Mouse (Mus musculus) spleen, postnatal 36 days (tissue): Measurements from ENCODE around the gene Grm1.

Experiments used
- DNase-seq, 2 experiments: peaks; one replicate each; pipeline ENCODE4 v3.0.0; 2022; ENCODE audit warnings: low spot score in 2 of 2, mixed read lengths in 1 of 2

Gene Grm1

GRCm38 (mm10) chr10:10831141-10831540 is 251.0 kb downstream of the Grm1 start:
- DNase-seq = no peak

DNA sequence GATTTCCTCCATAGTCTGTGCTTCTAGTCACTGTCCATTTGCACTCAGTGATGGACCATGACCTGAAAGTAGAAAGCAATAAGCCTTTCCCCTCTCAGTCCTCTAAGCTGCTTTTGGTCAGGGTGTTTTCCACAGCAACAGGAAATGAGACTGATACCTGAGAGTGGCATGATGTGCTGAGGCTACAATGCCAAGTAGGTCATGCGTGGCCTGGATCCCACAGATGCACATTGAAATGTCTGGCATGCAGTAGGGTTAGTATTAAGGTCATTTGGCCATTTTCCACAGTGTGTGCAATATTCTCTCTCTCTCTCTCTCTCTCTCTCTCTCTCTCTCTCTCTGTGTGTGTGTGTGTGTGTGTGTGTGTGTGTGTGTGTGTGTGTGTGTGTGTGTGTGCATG is 254.8 kb downstream of the Grm1 start:
- no peak for DNase-seq

- DNase-seq = no peak
Measured at GRCm38 (mm10) chr10:10818061-10818460, 264.1 kb downstream of the Grm1 start.

- DNase-seq = no peak
Measured at GRCm38 (mm10) chr10:10814631-10815216, 267.4 kb downstream of the Grm1 start.

DNA sequence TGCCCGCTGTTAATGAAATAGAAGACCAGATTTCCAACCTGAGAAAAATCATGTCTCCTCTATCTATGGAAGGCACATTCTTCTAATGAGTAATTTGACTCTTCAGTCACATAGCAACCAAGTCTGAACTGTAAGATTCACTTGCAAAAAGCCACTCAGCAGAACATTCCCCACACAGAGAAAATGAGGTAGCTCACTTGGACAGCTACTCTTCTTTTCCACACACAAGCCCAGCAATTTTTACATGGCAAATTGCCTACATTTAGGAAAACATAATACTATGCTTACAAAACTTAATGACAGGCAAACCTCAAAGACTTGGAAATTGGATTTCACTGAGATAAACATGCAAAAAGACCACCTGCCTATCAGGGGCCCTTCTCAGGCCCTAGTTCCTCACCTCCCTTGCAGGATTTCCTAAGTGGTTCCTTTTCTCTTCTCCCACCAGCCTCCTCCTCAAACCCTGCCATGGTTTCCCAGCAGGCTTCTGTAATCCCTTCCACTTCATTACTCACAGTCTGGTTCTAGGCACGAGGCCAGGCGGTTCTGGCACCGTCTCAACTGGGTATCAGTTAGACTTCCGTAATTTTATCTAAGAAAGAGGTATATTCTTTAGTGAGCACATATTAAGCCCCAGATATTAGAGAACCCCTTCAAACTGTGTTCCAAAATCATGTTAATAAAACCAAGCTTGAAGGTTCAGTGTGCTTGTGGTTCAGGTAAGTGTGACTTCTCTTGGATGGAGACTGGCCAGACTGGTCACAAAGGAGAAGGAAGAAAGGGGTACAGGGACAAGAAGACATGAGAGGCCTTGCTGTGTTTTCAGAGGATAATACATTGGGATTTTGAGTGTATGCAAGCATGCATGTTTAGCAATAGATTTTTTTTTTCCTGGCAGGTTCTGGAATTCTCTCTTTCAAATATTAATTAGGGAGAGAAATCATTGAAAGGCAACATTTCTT is 269.1 kb downstream of the Grm1 start:
- DNase-seq = no peak

DNA sequence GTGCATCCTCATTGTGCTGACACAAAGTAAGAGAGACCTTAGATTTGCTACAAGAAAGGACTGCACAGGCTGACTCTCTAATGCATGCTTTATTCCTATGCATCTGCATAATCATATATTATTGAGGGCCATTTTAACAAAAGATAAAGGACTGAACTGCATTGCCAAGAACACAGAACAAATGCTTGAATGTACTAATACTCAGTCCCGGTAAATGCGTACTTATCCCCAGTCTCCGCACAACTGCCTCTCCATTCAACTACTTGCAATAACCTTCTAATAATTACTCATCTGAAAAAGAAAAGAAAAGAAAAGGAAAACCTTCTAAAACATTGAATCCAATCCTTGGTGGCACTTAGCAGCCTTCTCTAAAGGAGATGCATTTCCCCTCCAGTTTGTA is 272.4 kb downstream of the Grm1 start:
- no peak for DNase-seq

DNA sequence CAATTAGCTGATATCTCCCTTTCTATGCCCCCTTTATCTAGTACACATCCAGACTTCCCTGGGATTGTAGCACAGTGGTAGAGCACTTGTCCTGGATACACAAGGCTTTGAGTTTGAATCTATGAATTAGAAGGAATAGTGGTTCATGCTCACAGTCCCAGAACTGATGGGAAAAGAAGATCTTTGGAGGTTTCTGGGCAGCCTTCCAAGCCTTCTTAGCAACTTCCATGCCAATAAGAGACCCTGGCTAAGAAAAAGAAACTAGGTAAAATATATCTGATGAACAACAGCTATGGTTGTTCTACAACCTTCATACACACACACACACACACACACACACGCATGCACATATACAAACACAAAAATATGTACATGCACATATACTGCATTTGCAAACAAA is 286.8 kb downstream of the Grm1 start:
- no peak for DNase-seq

GRCm38 (mm10) chr10:10790458-10790857 is 291.7 kb downstream of the Grm1 start:
- DNase-seq = no peak

DNA sequence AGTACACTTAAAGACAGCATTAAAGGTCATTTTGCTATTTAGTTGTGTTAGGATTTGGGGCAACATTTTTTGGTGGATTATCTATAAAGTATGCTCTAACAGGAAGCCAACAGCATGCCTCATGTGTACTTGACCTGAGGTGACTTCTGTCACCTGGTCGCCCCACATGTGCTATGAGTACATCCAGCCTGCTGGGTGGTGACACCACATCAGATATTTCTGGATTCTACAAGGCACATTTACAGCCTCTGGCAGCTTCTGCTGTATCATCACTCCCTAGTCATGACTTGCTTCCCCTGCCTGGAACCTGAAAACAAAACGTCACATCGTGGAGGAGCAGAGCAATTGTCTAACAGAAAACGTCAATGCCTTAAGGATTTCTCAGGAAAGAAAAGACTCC is 292.2 kb downstream of the Grm1 start:
- no peak for DNase-seq

DNA sequence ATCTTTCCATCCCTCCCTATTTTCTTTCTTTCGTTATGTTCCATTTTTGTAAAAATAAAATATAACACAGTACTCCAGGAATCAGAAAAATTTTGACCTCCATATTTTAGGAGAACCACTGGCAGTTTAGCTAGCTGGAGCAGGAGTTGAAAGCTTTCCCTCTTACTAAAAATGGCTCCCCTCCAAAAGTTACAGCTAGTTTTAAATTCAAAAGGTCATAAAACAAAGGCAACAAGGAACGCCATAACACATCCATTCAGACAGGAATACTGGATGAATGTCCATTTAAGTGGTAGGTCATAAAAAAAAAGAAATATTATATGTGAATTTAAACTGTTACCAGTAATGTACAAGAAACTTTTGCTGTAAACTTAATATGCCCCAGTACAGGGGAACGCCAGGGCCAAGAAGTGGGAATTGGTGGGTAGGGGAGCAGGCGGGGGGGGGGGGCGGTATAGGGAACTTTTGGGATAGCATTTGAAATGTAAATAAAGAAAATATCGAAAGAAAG is 294.2 kb downstream of the Grm1 start:
- no peak for DNase-seq

- DNase-seq = no peak
Measured at GRCm38 (mm10) chr10:10785122-10785521, 297.0 kb downstream of the Grm1 start.

DNA sequence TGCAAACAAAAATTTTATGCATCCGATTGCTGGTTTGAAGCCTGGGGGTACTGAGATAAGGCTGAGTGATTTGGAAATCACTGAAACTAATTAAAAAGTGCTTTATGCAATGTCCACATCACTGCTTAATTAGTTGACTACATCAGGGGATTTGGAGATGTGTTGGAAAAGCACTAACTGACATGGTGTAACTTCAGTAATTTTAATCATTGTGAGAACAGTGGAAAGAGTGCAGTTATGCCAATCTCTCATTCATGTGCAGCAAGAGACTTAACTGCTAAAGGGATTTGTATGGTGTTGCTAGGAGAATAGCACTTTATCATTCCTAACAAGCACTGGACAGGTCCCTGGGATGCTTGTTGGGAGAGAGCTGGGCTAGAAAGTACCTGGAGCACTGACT is 307.3 kb downstream of the Grm1 start:
- no peak for DNase-seq

- DNase-seq = no peak
Measured at GRCm38 (mm10) chr10:10763015-10763414, 319.1 kb downstream of the Grm1 start.

DNA sequence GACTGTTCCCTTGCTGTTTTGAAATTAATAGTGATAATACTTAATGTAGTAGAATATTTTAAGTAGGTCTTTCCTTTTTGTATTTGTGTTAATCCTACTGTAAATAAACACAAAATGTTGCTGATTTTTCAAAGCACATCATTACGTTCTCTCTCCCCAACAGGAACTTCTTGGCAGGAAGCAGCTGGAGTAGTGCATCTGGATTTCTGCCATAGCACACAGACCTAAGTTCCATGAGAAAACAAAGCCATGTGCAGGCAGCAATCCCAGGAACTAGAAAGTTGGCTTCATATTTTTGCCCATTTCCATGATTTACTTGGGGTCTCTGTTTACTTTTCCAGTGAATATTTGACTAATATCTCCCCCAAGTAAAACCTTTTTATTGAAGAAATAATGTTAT is 320.9 kb downstream of the Grm1 start:
- no peak for DNase-seq

DNA sequence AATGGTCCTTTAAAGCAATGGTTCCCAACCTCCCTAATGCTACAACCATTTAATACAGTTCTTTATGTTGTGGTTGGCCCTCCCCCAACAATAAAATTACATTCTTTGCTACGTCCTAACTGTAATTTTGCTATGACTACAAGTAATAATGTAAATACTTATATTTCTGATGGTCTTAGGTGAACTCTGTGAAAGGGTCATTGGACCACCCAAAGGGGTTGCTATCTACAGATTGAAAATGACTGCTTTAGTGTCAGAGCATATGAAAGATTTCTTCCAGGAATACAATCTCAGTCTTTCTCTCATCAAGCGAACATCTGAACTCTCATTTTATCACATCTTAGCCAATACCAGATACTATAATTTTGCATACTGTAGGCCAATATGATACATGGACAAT is 321.4 kb downstream of the Grm1 start:
- no peak for DNase-seq

- DNase-seq = no peak
Measured at GRCm38 (mm10) chr10:10751033-10751432, 331.1 kb downstream of the Grm1 start.

DNA sequence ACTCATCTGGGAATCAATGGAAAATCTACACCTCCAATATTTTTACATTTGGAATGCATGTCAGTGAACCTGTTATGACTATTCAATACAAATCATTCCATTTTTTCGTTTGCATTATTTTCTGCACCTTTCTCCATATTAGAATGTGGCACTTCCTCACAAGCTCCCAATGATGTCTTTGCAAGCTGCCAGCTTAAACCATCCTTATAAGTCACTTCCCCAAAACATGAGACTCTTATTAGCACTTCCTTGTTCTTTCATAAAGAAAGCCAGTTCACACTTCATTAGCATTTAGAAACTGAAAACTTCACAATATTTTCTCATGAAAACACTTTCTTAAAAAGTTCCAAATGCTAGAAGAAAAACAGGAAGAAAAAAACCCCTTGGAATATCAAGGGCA is 338.1 kb downstream of the Grm1 start:
- no peak for DNase-seq

DNA sequence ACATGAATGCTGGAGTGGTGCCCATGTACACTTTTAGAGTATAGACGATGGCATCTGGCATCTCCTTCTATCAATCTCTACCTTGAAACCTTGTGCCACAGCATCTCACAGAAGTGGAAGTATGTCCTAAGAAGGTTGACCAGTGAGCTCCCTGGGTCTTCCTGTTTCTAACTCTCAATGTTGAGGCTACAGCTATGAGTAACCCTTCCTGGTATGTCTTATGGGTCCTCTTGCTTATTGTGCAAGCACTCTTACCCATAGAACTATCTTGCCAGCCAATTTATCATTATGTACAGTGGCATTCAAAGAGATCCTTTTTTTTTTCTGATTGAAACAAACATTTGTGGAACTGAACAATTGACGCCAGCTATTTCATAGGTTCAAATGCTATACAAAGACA is 340.0 kb downstream of the Grm1 start:
- no peak for DNase-seq

DNA sequence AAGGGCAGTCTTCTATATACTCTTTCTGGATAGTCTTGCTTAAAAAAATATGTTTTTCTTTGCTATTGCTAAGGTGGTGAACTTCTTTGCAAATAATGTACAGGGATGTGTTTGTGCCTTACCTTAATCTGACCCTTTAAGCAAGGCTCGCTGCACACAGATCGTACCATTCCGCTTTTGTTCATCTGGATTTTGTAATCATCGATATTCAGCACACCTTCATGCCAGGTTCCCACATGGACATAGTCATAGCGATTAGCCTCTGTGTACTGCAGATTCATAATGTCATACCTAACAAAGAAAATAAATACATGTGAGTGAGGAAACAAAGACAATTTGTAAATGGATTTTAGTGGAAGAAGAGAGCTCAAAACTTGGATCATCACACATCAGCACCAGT is 340.8 kb downstream of the Grm1 start:
- no peak for DNase-seq

GRCm38 (mm10) chr10:10740729-10741128 is 341.4 kb downstream of the Grm1 start:
- no peak for DNase-seq

DNA sequence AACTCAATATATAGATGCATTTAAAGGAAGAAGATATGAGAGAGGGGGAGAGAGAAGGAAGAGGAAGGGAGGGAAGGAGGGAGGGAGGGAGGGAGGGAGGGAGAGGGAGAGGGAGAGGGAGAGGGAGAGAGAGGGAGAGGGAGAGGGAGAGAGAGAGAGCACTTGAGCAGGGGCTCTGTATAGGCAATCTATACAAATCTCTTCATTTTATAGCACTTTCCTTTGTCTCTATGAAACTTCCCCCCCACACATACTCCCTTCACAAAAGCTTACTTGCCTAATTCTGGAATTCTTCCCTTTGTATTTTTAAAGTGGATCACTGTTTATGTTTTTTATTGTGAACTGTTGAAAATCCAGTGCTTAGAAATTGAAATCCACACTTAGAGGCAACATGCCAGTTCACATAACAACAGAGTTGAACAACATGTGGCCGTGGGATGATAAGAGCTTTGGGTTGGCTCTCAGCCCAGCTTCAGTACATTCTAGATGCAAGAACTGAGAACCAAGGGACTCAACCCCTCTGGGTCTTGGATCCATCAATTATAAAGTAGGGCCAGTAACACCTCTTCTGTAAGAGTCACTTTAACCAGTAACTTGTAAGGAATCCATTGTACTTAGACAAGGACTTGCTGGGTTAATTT is 345.0 kb downstream of the Grm1 start:
- DNase-seq = no peak

- no peak for DNase-seq
Measured at GRCm38 (mm10) chr10:10734561-10734960, 347.6 kb downstream of the Grm1 start.

DNA sequence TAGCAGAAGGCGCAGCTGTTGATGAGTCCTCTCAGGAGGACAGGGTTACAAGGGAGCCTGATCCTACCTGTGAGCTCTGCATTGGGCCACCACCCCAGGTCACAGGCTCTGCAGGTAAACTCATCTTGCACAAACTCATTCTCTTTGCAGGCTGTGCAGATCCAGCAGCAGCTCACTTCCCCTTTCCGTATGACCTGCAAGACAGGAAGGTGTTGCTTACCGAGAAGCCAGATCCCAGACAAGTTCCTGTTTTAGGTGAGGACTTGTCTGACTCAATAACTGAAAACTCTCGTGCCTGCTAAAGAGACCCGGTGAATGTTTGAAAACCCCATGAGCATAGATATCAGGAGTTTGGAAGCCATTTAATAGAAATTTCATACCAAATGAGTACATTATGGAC is 349.1 kb downstream of the Grm1 start:
- DNase-seq = no peak
